Mouse (Mus musculus) heart, adult 2 months (tissue): Measurements from ENCODE around the gene Abtb1.
A peak's percentile ranks its signal among the peaks of the same experiment; 100 is the strongest.

Experiments used
- CTCF ChIP-seq: fragments of 200-600 bp; IDR thresholded peaks from 2 replicates; pipeline ENCODE4 v1.8.1; 2022; ENCODE audit warnings: antibody characterized with exemption, mild to moderate bottlenecking, moderate library complexity
- EP300 ChIP-seq: fragments of 200-500 bp; IDR thresholded peaks from 2 replicates; pipeline ENCODE4 v1.6.1; 2011; ENCODE audit warnings: low read depth, low read length, control low read depth; ENCODE audit not compliant: insufficient read depth

GRCm38 (mm10) chr6:88826545-88826944 is 15.2 kb downstream of the Abtb1 start:
- TF ChIP-seq CTCF: peak; percentile 71
- peak; percentile 60; the same call in 1 of the 2 replicates for TF ChIP-seq EP300
